ENCODE assay signal across 9 mouse cellular contexts in genomic region chr1:155574966-155575673, GRCm38 (mm10). TPM values are rescaled to one million over a fixed set of nuclear protein-coding genes. Genes with fewer than 3 reads are reported as not detected.
DNase-seq lines count a peak whose midpoint lies in the region; ATAC-seq lines count a peak whose summit lies in the region.
"Had no signal": no experiment of that assay in that cellular context is flagged by ENCODE, and none has a peak within 500 bp of the region (broad histone marks: within the 10 kb centered on the region; RNA-seq: fewer than 3 reads in every experiment).

No protein-coding gene starts in this region.

- DNase-seq in kidney, adult 11 months, result peak; percentile 25
- DNase-seq in adrenal gland, postnatal 4 days (ENCODE audit: low spot score in 2 of 2), result peak; percentile 11 to 36
- DNase-seq in embryonic facial prominence, embryonic 11.5 days (ENCODE audit: low spot score), result peak; percentile 89
- peak; percentile 60 to 74 for DNase-seq in layer of hippocampus, postnatal 36 days
- peak; percentile 23 for DNase-seq in spleen, adult 12 weeks (ENCODE audit: low spot score)

- H3K4me1 ChIP-seq in kidney, embryonic 16.5 days (ENCODE audit: insufficient read depth, low read length), result no peaks in the 10 kb centered on the region
- H3K4me1 ChIP-seq in embryonic facial prominence, embryonic 11.5 days (ENCODE audit: control insufficient read depth, insufficient read depth, low read length), result no peaks in the 10 kb centered on the region
- no peaks in the 10 kb centered on the region for H3K4me1 ChIP-seq in hindbrain, embryonic 12.5 days
- H3K4me1 ChIP-seq in midbrain, embryonic 12.5 days, result no peaks in the 10 kb centered on the region
- H3K4me1 ChIP-seq: lung, embryonic 15.5 days had no signal

- H3K27ac ChIP-seq in kidney, embryonic 16.5 days (ENCODE audit: low read length), result no peak overlapping the region
- H3K27ac ChIP-seq in embryonic facial prominence, embryonic 11.5 days (replicated peaks; ENCODE audit: low read depth, low read length), result no peak overlapping the region
- H3K27ac ChIP-seq in hindbrain, embryonic 12.5 days, result no peak overlapping the region
- H3K27ac ChIP-seq in midbrain, embryonic 12.5 days (replicated peaks), result no peak overlapping the region
- H3K27ac ChIP-seq: lung, embryonic 15.5 days had no signal

- no peak overlapping the region for H3K4me2 ChIP-seq in kidney, embryonic 16.5 days (replicated peaks; ENCODE audit: low read depth, low read length)
- H3K4me2 ChIP-seq in embryonic facial prominence, embryonic 11.5 days (ENCODE audit: low read depth, low read length), result no peak overlapping the region
- no peak overlapping the region for H3K4me2 ChIP-seq in hindbrain, embryonic 12.5 days (replicated peaks)
- H3K4me2 ChIP-seq in midbrain, embryonic 12.5 days (replicated peaks), result no peak overlapping the region
- H3K4me2 ChIP-seq: lung, embryonic 15.5 days had no signal

- 27% methylated on average over 7 of the region's 7 CpGs for WGBS in kidney, embryonic 16.5 days
- WGBS in embryonic facial prominence, embryonic 11.5 days, result 32% methylated on average over 7 of the region's 7 CpGs
- 31% methylated on average over 7 of the region's 7 CpGs for WGBS in hindbrain, embryonic 12.5 days
- WGBS in midbrain, embryonic 12.5 days, result 37% methylated on average over 7 of the region's 7 CpGs

- H3K4me3 ChIP-seq in kidney, embryonic 16.5 days (ENCODE audit: low read length), result no peak overlapping the region
- no peak overlapping the region for H3K4me3 ChIP-seq in embryonic facial prominence, embryonic 11.5 days (ENCODE audit: low read depth, low read length)
- no peak overlapping the region for H3K4me3 ChIP-seq in hindbrain, embryonic 12.5 days
- H3K4me3 ChIP-seq in midbrain, embryonic 12.5 days, result no peak overlapping the region
- H3K4me3 ChIP-seq: lung, embryonic 15.5 days had no signal

- no peak for ATAC-seq in kidney, embryonic 16.5 days (ENCODE audit: low FRiP score, low TSS enrichment)
- ATAC-seq in embryonic facial prominence, embryonic 11.5 days (replicated peaks; ENCODE audit: insufficient number of reproducible peaks, low FRiP score, low TSS enrichment, low read depth), result no peak
- ATAC-seq in hindbrain, embryonic 12.5 days (ENCODE audit: low FRiP score), result peak; percentile 22; the same call in 1 of the 2 replicates
- peak; percentile 38; the same call in 1 of the 2 replicates for ATAC-seq in midbrain, embryonic 12.5 days (ENCODE audit: low FRiP score, low read depth)

- H3K9me3 ChIP-seq in kidney, embryonic 16.5 days (ENCODE audit: low read length), result no peaks in the 10 kb centered on the region
- H3K9me3 ChIP-seq in embryonic facial prominence, embryonic 11.5 days (replicated peaks; ENCODE audit: control insufficient read depth, low read length), result no peaks in the 10 kb centered on the region
- H3K9me3 ChIP-seq in hindbrain, embryonic 12.5 days (replicated peaks), result no peaks in the 10 kb centered on the region
- H3K9me3 ChIP-seq in midbrain, embryonic 12.5 days, result no peaks in the 10 kb centered on the region
- H3K9me3 ChIP-seq: lung, embryonic 15.5 days had no signal

- H3K27me3 ChIP-seq in kidney, embryonic 16.5 days (ENCODE audit: insufficient read depth, low read length), result no peaks in the 10 kb centered on the region
- H3K27me3 ChIP-seq in embryonic facial prominence, embryonic 11.5 days (ENCODE audit: control insufficient read depth, insufficient read depth, low read length), result no peaks in the 10 kb centered on the region
- no peaks in the 10 kb centered on the region for H3K27me3 ChIP-seq in hindbrain, embryonic 12.5 days
- no peaks in the 10 kb centered on the region for H3K27me3 ChIP-seq in midbrain, embryonic 12.5 days
- H3K27me3 ChIP-seq: lung, embryonic 15.5 days had no signal

- no peak overlapping the region for H3K9ac ChIP-seq in kidney, embryonic 16.5 days (replicated peaks; ENCODE audit: low read length)
- no peak overlapping the region for H3K9ac ChIP-seq in embryonic facial prominence, embryonic 11.5 days (replicated peaks; ENCODE audit: low read length)
- no peak overlapping the region for H3K9ac ChIP-seq in hindbrain, embryonic 12.5 days
- no peak overlapping the region for H3K9ac ChIP-seq in midbrain, embryonic 12.5 days (replicated peaks)
- H3K9ac ChIP-seq: lung, embryonic 15.5 days had no signal

- no peaks in the 10 kb centered on the region; the same call in 1 of the 2 replicates for H3K36me3 ChIP-seq in kidney, embryonic 16.5 days (ENCODE audit: insufficient read depth, low read length)
- no peaks in the 10 kb centered on the region for H3K36me3 ChIP-seq in embryonic facial prominence, embryonic 11.5 days (replicated peaks; ENCODE audit: control insufficient read depth, insufficient read depth, low read depth, low read length)
- 0 out of 2 replicates have a peak, but pooled peaks cover 3% of the 10 kb centered on the region for H3K36me3 ChIP-seq in hindbrain, embryonic 12.5 days
- 0 out of 2 replicates have a peak, but pooled peaks cover 3% of the 10 kb centered on the region for H3K36me3 ChIP-seq in midbrain, embryonic 12.5 days

RNA-seq across cellular contexts. Expression of gene Acbd6, which starts 17.2 kb away (rescaled TPM):
- 64.5 and 68.4 TPM in 2 replicates for polyA plus RNA-seq in kidney, embryonic 16.5 days (2015; fragmentation: Nextera tagmentation; extraction: Ambion mirVana)
- total RNA-seq in adrenal gland, postnatal 4 days (2021), result 10 to 100 TPM; 90.1 to 95.7 TPM
- polyA plus RNA-seq in embryonic facial prominence, embryonic 11.5 days (2014; fragmentation: Nextera tagmentation; extraction: Ambion mirVana), result 83.2 and 85.2 TPM in 2 replicates
- 91.1 and 91.9 TPM in 2 replicates for polyA plus RNA-seq in hindbrain, embryonic 12.5 days (2016; fragmentation: Nextera tagmentation; extraction: Ambion mirVana)
- total RNA-seq in layer of hippocampus, postnatal 36 days (2021), result 10 to 100 TPM; 81.5 to 92.2 TPM
- 82.1 and 83.5 TPM in 2 replicates for polyA plus RNA-seq in midbrain, embryonic 12.5 days (2016; fragmentation: Nextera tagmentation; extraction: Ambion mirVana)

Comparison
In these comparisons a context has a peak if more than half of its experiments do, and no peak if none do; other contexts are left out.
1. DNase-seq: peak in every context shown above with its lines; median percentile 89 in embryonic facial prominence, embryonic 11.5 days; 67 in layer of hippocampus, postnatal 36 days; 25 in kidney, adult 11 months; 24 in adrenal gland, postnatal 4 days; 23 in spleen, adult 12 weeks.
2. ATAC-seq: peak in hindbrain, embryonic 12.5 days (single experiment) and midbrain, embryonic 12.5 days (single experiment); none in kidney, embryonic 16.5 days (single experiment) and embryonic facial prominence, embryonic 11.5 days (single experiment).